Mouse (Mus musculus) stomach, embryonic 16.5 days (tissue): ENCODE data around the gene Epb41l3. TPM values are rescaled to one million over a fixed set of nuclear protein-coding genes. Genes with fewer than 3 reads are reported as not detected.

Source experiments
- ATAC-seq: fragments of 200-750 bp; cut with Nextera tagmentation; 2 replicates; pipeline ENCODE4 v1.8.0; 2017; ENCODE audit warnings: moderate number of reproducible peaks, moderate TSS enrichment; ENCODE audit not compliant: insufficient read depth, low FRiP score
- H3K27ac ChIP-seq: fragments of 300-500 bp; sonication (generic); 2 replicates; pipeline ENCODE4 v1.5.1; 2014; ENCODE audit warnings: low read length
- H3K27me3 ChIP-seq: fragments of 300-500 bp; sonication (generic); 2 replicates; pipeline ENCODE4 v1.6.1; 2014; ENCODE audit warnings: low read length, control low read depth, mixed read lengths; ENCODE audit not compliant: control insufficient read depth, insufficient read depth
- H3K36me3 ChIP-seq: fragments of 300-500 bp; sonication (generic); 2 replicates; pipeline ENCODE4 v1.6.1; 2014; ENCODE audit warnings: low read length; ENCODE audit not compliant: control insufficient read depth, insufficient read depth
- H3K4me1 ChIP-seq: fragments of 300-500 bp; sonication (generic); 2 replicates; pipeline ENCODE4 v1.6.1; 2014; ENCODE audit warnings: low read length, control low read depth, mixed read lengths; ENCODE audit not compliant: control insufficient read depth, insufficient read depth
- H3K4me2 ChIP-seq: fragments of 300-500 bp; sonication (generic); 2 replicates; pipeline ENCODE4 v1.6.1; 2014; ENCODE audit warnings: low read depth, low read length, mixed read lengths
- H3K4me3 ChIP-seq: fragments of 300-500 bp; sonication (generic); replicated peaks from 2 replicates; pipeline ENCODE4 v1.5.1; 2014; ENCODE audit warnings: mild to moderate bottlenecking, low read length
- H3K9ac ChIP-seq: fragments of 300-500 bp; sonication (generic); 2 replicates; pipeline ENCODE4 v1.6.1; 2014; ENCODE audit warnings: low read length
- H3K9me3 ChIP-seq: fragments of 300-500 bp; sonication (generic); replicated peaks from 2 replicates; pipeline ENCODE4 v1.6.1; 2016; ENCODE audit warnings: low read length, control low read depth; ENCODE audit not compliant: control insufficient read depth
- WGBS: fragments of 180-500 bp; shearing (Covaris S2); extraction: QIAGEN DNeasy Blood & Tissue Kit; methylation state at CpG from one replicate; pipeline ENCODE4 v1.1.7; 2014; 5-methylcytosine and 5-hydroxymethylcytosine counted together
- polyA plus RNA-seq: library from polyadenylated mRNA; unstranded; fragments of >200 nt; fragmentation: Nextera tagmentation; extraction: Ambion mirVana; gene quantifications from 2 replicates; pipeline ENCODE4 v1.2.1, GENCODE M21; 2015

Gene Epb41l3
- polyA plus RNA-seq, 1 experiment from 2014 or later, result 56.1 TPM

DNA sequence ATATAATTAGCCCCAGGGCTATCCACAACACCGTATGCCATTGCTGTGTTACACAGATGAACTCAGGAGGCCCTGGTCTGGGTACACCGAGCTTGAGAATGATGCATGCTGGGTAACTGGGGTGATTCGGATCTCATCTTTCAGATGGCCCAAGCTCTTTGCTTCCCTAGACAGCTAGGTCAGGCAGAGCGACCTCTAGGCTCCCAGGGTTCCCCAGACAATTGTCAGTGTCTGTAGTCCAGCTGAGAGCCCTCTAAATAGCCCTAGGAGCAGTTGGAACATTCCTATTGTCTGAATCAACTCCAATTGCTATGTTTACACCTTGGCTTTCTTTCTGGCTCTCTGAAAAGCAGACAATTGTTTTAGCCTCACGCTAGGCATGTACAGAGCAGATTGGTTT lies 201.9 kb downstream of the Epb41l3 start:
- Histone ChIP-seq H3K36me3 (no peaks in the 10 kb centered on the region), H3K4me2 (no peak overlapping the region), H3K4me3 (no peak overlapping the region), H3K27me3 (no peaks in the 10 kb centered on the region), H3K9me3 (no peaks in the 10 kb centered on the region), H3K27ac (no peak overlapping the region), H3K9ac (no peak overlapping the region), H3K4me1 (no peaks in the 10 kb centered on the region)
- no peak for ATAC-seq
- whole genome bisulfite sequencing, result 61% methylated on average over 5 of the region's 5 CpGs

DNA sequence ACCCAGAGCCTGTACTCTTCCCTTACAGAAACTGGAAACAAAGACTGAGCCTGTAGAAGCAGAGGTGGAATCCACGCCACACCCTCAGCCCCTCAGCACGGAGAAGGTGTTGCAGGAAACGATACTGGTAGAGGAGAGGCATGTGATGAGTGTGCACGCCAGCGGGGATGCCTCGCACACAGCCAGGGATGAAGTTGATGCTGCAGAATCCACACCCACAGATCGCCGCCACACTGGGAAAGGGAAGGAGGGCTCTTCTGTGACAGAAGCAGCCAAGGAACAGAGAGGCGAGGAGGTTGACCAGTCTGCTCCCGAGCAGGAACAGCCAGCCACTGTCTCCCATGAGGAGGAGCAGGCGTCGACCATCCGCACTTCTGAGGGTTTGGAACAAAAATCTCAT lies 209.0 kb downstream of the Epb41l3 start:
- no peak overlapping the region for H3K9ac ChIP-seq
- no peaks in the 10 kb centered on the region for H3K4me1 ChIP-seq
- H3K4me2 ChIP-seq, result no peak overlapping the region
- no peaks in the 10 kb centered on the region for H3K27me3 ChIP-seq
- no peaks in the 10 kb centered on the region for H3K9me3 ChIP-seq
- no peak overlapping the region for H3K4me3 ChIP-seq
- H3K27ac ChIP-seq, result no peak overlapping the region
- 87% methylated on average over 13 of the region's 13 CpGs for WGBS
- peaks cover 28% of the 10 kb centered on the region for H3K36me3 ChIP-seq
- ATAC-seq, result no peak

DNA sequence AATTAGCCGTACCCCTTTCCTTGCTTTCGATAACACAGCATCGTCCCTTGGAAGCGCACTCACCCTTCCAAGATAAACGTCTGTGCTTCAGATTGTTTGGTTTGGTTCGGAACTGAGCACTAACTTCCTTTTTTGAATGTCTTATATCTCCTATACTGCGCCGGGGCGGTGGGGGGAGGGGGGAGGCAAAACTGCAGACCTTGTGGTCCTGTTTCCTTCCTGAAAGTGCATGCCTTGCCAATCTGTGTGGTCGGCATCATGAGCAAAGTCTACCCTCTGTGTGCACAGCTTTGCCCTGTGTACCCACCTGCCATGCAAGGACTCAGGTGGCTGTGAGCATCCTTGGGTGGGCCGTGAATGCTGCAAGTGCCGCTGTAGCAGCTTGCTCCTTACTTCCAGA lies 212.6 kb downstream of the Epb41l3 start:
- 88% methylated on average over 12 of the region's 12 CpGs for WGBS
- H3K9ac ChIP-seq, result no peak overlapping the region
- no peak overlapping the region for H3K27ac ChIP-seq
- no peaks in the 10 kb centered on the region for H3K27me3 ChIP-seq
- no peak overlapping the region for H3K4me2 ChIP-seq
- peaks cover 22% of the 10 kb centered on the region for H3K36me3 ChIP-seq
- H3K4me3 ChIP-seq, result no peak overlapping the region
- no peak for ATAC-seq
- H3K9me3 ChIP-seq, result no peaks in the 10 kb centered on the region
- H3K4me1 ChIP-seq, result no peaks in the 10 kb centered on the region

DNA sequence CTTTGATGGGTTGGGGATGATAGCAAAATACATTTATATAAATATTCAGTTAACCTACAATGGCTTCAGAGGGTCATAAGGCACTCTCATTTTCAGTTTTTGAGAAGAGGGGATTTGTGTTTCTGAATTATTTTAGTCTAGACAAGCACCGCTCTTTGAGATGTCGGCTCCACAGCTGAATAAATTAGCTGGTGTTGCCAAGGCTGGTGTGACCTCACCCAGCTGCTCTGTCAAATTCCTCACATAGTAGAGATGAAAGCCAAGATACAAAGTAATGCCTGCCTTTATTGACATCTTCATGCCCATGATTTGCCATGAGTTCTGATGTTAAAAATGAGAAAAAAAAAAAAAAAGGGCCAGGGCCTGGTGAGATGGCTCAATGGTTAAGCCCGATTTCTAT lies 214.8 kb downstream of the Epb41l3 start:
- H3K36me3 ChIP-seq, result peaks cover 22% of the 10 kb centered on the region
- no peak overlapping the region for H3K27ac ChIP-seq
- H3K4me2 ChIP-seq, result no peak overlapping the region
- WGBS, result 80% methylated on average over 3 of the region's 3 CpGs
- H3K27me3 ChIP-seq, result no peaks in the 10 kb centered on the region
- no peaks in the 10 kb centered on the region for H3K9me3 ChIP-seq
- ATAC-seq, result no peak
- H3K4me3 ChIP-seq, result no peak overlapping the region
- H3K9ac ChIP-seq, result no peak overlapping the region
- H3K4me1 ChIP-seq, result no peaks in the 10 kb centered on the region

DNA sequence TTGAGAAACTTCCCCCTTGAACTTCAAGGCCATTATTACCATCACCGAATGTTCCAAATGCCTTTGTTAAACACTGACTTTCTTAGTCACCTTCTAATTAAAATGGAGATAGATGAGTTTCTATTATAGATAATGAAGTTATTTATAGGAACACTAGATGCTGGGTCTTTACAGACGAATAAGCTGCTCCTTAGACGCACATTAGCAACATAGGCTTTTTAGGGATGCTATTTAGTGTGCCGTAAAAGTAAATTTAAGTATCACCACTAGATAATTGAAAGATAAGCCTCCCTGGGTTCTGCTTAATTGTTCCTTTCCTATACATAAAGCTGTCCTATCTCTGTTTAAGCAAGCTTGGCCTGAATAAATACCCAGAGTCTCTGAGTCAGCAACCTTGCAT lies 226.1 kb downstream of the Epb41l3 start:
- Histone ChIP-seq H3K27ac (no peak overlapping the region), H3K9me3 (no peaks in the 10 kb centered on the region), H3K4me3 (no peak overlapping the region), H3K4me1 (no peaks in the 10 kb centered on the region), H3K4me2 (no peak overlapping the region), H3K27me3 (no peaks in the 10 kb centered on the region), H3K36me3 (no peaks in the 10 kb centered on the region), H3K9ac (no peak overlapping the region)
- WGBS, result 66% methylated on average over 4 of the region's 4 CpGs
- no peak for ATAC-seq

DNA sequence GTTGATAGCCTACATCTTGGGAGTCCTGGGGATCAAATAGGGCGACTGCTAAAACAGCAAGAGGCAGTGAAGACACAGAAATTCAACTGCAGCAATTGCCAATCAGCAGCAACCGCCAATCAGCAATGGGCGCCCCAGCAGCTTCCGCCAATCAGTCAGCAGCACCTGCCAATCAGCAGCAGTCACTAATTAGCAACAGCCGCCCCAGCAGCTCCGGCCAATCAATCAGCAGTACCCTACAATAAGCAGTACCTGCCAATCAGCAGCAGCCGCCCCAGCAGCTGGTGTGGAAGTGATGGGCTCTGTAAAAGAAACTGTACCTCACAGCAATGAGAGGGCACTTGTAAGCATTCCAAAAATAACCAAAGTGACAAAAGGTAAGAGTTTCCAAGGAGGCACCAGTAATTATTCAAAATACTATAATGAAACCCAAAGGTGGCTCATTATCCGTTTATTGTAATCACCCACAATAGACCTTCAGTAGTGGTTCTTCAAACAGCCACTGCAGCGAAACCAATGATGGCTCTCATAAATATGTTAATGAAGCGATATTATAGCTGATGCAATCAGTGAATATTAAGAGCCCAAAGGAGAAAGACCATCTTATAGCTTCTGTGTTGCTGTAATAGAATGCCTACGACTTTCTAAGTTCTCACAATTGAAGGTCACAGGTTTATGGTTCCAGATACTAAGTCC lies 228.2 kb downstream of the Epb41l3 start:
- no peak overlapping the region for H3K4me2 ChIP-seq
- WGBS, result 80% methylated on average over 11 of the region's 11 CpGs
- ATAC-seq, result no peak
- no peaks in the 10 kb centered on the region for H3K27me3 ChIP-seq
- H3K27ac ChIP-seq, result no peak overlapping the region
- no peaks in the 10 kb centered on the region for H3K4me1 ChIP-seq
- no peaks in the 10 kb centered on the region for H3K36me3 ChIP-seq
- H3K9ac ChIP-seq, result no peak overlapping the region
- no peaks in the 10 kb centered on the region for H3K9me3 ChIP-seq
- no peak overlapping the region for H3K4me3 ChIP-seq

DNA sequence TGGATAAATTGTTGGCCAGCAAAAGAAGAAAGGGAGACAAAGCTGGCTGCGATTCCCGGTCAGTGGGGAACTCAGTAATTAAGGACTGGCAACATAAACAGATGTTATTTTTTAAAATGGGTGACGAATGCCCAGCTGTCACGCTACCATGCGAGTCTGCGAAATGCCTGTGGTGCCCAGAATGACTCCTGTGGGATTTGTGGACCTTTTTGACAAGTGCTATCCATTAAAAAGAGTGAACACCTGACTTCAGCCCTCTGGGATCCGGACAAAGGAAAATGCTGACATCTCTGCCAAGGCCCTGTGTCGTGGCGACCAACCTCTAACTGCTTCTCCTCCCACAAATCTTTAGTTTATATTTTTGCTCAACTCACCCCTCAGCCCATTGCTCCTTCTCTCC lies 232.2 kb downstream of the Epb41l3 start:
- 55% methylated on average over 9 of the region's 9 CpGs for WGBS
- H3K27ac ChIP-seq, result no peak overlapping the region
- H3K9me3 ChIP-seq, result no peaks in the 10 kb centered on the region
- no peaks in the 10 kb centered on the region for H3K4me1 ChIP-seq
- no peak overlapping the region for H3K4me3 ChIP-seq
- no peak for ATAC-seq
- H3K9ac ChIP-seq, result no peak overlapping the region
- no peaks in the 10 kb centered on the region for H3K27me3 ChIP-seq
- H3K4me2 ChIP-seq, result no peak overlapping the region
- H3K36me3 ChIP-seq, result no peaks in the 10 kb centered on the region

DNA sequence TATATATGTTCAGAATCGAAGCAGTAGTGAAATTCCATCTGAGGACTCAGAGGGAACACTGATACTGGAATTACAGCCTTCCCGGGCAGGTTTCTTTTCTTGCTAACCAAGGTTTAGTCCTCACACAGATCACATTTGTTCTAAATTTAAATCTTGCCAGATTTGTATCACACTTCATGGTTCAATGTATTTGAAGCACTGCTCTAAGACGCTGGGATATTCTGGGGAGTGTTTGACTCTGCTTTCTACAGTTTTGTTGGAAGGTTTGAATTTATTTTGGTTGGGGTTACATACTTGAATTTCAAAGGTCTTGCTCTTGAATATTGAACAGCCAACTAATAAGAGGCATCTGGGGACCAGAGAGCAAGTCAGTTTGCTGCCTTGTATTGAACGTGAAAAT lies 234.4 kb downstream of the Epb41l3 start:
- Histone ChIP-seq H3K27ac (no peak overlapping the region), H3K27me3 (no peaks in the 10 kb centered on the region), H3K4me3 (no peak overlapping the region), H3K9ac (no peak overlapping the region), H3K4me2 (no peak overlapping the region), H3K4me1 (no peaks in the 10 kb centered on the region), H3K36me3 (no peaks in the 10 kb centered on the region), H3K9me3 (no peaks in the 10 kb centered on the region)
- 83% methylated on average over 4 of the region's 4 CpGs for WGBS
- ATAC-seq, result no peak

DNA sequence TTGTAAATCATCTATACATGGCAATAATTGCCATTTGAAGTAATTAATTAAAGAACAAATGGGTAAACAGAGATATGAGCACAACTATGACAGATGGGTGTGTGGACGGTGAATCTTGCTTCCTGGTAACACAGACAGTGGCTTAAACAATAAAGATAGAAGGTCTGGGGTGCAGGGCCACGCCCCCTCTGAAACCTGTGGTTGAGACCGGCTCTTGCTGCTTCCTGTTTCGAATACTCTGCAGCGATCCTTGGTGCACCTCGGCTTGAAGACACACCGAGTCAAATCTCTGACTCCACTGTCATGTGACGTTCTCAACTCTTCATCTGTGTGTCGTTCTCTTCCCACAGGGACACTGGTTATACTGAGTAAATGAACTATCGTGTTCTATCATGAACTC lies 245.0 kb downstream of the Epb41l3 start:
- Histone ChIP-seq H3K9ac (no peak overlapping the region), H3K27me3 (no peaks in the 10 kb centered on the region), H3K4me3 (no peak overlapping the region), H3K27ac (no peak overlapping the region), H3K9me3 (no peaks in the 10 kb centered on the region), H3K36me3 (no peaks in the 10 kb centered on the region), H3K4me1 (no peaks in the 10 kb centered on the region), H3K4me2 (no peak overlapping the region)
- WGBS, result 82% methylated on average over 10 of the region's 10 CpGs
- ATAC-seq, result no peak
